Mouse (Mus musculus) adrenal gland, postnatal 25 days (tissue): Measurements from ENCODE around the gene Spo11. TPM values are rescaled to one million over a fixed set of nuclear protein-coding genes. Genes with fewer than 3 reads are reported as not detected.

Experiments used
- DNase-seq: peaks from one replicate; pipeline ENCODE4 v3.0.0; 2021; ENCODE audit warnings: mixed read lengths
- long read RNA-seq: library from polyadenylated mRNA; stranded (forward); transcript quantifications from one replicate; pipeline ENCODE4 v2.0.0, GENCODE M21; 2021
- total RNA-seq: library from RNA; stranded (reverse); gene quantifications from 2 replicates; pipeline ENCODE4 v1.2.3, GENCODE M21; 2021

Spo11 gene
- total RNA-seq, result not detected in 2 replicates
- long read RNA-seq, result 0 reads

- no peak for DNase-seq
Observed at GRCm38 (mm10) chr2:172977409-172978130, at the start of gene Spo11. Gene Spo11 (plus strand): TSS chr2:172977700.

- DNase-seq, result no peak
Observed at GRCm38 (mm10) chr2:172929905-172930436, 47.5 kb upstream of the Spo11 start.

- DNase-seq, result no peak
Observed at GRCm38 (mm10) chr2:172931137-172931898, 46.2 kb upstream of the Spo11 start.

DNA sequence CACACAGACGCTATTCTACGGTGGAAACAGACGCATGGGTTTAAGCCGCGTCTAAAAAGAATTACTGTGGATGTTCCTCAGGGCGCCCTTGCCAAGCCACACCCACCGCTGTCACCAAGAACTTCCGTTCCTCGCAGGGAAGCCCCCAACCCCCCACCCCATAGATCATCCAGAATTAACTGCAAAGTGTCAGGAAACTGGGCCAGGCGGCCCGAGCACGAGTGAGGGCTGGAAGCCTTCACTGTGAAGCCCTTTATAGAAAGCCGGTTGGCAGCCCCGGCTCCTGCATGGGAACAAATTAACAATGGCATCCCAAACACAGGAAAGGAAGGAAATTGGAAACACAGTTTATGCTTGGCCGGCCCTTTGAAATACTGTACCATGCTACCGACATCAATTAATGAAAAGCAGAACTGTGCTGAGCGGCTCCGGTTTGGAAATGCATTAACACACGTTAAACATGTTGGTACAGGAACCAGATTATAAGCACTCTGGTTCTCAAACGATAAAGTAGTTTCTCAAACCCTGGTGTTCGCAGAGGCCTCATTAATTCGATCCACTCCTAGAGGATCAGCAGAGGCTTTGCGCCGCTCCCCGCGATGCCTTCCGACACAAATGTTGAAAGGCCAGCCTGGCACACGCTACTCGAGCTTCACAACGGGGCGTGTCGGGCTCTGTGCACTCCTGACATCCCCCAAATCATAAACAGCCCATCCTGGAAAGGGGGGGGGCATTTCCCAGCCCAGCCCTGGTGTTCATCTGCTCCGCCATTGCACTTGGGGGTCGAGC is 43.7 kb upstream of the Spo11 start:
- DNase-seq, result peak; percentile 52

DNA sequence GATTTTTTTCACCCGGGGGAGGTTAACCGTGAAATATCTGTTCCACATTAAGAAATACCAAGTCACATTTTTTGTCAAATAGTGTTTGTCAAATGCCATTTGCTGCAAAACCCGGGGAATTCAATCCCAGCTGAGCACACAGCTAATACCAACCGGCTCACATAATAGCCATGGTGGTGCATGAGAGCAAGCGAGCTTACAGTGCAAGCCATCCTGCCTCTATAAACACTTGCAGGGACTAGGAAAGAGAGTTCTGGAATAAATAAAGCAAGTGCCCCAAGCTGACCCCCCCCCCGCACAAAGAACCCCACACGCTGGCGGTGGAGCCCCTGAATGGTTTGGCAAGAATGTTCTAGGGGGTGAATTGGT is 43.1 kb upstream of the Spo11 start:
- no peak for DNase-seq

DNA sequence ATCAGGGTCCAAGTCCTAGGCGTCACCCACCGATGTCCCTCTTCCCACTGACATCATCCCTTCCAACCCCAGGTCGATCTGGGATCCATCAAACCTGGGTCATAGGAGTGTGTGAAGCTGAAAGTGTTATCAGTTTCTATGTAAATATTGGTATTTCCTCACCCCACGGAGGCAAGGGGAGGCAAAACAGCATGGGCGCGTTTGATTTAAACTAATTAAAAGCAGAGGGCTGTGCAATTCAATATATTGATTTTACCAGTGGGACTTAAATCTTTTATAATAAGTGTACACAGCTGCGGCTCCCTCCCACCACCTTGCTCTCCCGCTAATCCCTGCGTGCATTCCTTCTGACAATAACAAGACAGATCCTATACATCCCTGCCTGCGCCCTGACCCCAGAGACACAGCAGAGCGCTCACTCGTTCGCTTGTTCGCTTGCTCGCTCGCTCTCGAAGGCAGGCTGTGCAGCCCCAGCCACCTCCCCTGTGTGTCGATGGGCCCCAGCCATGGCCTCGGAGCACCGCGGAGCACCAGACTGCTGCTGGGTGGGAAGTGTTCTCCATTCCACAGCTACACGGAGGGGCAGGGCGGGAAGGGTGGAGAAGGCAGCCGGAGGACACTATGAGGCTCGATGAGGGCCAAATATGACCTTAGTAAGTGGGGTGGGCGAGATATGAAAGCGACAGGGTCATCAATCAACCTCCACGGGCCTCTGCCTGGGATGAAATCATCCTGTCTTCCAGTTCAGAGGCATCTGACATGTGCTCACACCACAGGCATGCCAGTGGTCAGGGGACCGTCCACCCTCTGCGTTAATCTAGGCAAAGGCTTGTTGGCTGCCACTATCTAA is 42.4 kb upstream of the Spo11 start:
- peak; percentile 20 for DNase-seq

DNA sequence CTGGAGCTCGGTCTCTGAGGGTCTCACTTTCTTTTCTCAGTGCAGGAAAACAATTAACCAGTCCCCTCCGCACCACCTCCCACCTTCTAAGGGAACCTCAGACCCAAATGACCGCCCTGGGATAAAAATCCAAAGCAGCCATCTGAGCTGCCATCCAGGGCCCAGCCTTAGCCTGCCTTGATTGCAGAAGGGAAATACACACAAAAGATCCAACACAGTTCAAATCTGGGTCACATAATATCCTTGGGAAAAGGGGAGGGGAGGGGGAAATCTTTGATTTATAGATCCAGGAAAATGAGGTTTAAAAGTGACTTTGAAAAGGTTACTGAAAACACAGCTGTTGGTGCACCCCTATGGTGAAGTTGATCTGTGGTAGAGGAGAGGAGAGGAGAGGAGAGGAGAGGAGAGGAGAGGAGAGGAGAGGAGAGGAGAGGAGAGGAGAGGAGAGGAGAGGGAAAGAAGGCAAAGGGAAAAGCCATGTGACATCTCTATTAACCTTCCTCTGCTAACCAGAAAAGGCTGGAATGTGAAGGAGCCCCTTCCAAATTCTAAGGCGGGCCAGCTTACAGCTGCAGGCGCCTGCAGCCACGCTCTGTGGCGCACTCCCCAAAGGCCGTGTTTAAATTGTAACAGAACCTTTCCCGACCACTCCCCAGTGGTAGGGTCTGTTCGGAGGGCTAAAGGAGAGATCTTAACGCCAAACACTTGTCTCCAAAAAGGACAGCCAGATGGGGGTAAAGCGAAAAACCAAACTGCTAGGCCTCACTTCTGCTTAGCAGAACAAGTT is 41.5 kb upstream of the Spo11 start:
- DNase-seq, result no peak

GRCm38 (mm10) chr2:172936844-172937243 is 40.7 kb upstream of the Spo11 start:
- DNase-seq, result no peak

- DNase-seq, result no peak
Observed at GRCm38 (mm10) chr2:172937326-172938190, 39.9 kb upstream of the Spo11 start.

- DNase-seq, result peak; percentile 55
Observed at GRCm38 (mm10) chr2:172938761-172939638, 38.5 kb upstream of the Spo11 start.

- no peak for DNase-seq
Observed at GRCm38 (mm10) chr2:172939639-172940002, 37.9 kb upstream of the Spo11 start.

GRCm38 (mm10) chr2:172940003-172940798 is 37.3 kb upstream of the Spo11 start, which contains the start of gene Bmp7:
Gene Bmp7 (minus strand): TSS chr2:172940321.
- peak; percentile 79 for DNase-seq

DNA sequence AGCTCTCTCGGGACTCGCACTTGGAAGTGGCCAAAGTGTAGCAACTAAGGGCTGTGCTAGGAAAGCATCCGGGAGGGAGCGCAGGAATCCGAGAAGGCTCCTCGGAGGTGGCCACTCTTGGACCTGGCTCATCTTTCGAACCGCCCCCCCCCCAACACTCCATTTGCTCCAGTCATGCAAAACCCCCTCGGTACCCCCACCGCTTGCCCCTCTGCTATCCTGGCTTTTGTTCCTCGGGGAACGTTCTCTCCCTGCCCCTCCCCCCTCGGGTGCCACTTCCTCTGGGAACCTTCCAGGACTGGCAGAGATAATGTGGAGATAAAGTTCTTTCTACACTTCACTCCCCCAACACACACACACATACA is 36.7 kb upstream of the Spo11 start:
- no peak for DNase-seq

DNA sequence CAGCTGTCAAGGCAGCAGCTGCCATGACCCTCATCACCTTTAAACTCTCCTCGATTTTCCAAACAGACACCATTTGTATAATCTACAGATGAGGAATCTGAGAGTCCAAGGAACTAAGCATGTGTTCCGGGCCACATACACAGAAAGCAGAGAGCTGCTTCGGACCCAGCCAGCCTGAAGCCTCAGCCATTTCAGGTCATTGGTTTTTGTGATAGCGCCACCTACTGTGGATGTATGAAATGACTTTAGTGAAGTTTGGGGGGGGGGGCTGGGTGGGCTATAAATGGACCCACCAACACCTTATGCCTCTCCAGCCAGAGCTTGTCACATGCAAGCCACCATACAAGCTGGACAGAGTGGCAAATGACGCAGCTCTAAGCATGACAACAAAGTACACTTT is 28.4 kb upstream of the Spo11 start:
- no peak for DNase-seq

DNA sequence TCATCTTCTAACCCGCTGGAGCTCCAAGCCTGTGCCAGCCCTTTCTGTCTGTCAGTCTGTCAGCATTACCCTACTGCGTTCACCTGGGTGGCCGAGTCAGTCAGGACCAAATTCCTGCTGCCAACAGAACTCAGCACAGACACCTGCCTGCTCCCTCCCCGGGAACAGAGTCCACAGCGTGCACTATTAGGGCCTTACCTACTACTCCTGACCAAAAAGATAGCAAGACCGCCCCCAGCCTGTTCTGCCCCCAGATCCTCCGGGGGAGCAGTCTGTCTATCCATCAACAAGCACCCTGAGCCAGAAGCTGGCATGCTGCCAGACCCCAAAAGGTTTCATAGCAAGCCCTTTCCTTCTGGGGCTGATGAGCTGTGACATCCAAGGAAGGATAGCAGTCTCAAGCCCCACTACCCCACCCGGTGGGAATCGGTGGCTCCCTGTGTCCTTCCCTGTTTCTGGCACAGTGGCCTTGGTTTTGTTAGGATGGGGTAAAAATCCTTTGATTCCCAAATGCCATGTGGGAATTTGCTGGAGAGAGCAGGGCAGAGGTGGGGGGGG is 27.3 kb upstream of the Spo11 start:
- DNase-seq, result no peak

- no peak for DNase-seq
Observed at GRCm38 (mm10) chr2:172950722-172951121, 26.8 kb upstream of the Spo11 start.

DNA sequence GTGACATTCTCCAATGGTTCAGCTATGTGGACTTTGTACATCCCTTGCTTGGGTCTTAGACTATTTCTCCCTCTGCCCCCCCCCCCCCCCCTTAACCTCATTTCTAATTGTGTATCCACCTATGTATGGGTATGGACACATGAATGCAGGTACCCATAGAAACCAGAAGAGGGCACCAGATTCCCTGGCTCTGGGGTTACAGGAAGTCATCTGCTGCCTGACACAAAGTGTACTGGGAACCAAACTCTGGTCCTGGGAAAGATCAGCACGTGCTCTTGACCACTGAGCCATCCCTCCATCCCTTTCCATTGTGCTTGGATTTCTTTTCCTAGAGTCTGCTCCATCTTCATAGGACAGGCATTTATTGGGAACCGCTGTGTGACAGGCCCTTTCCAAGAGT is 25.5 kb upstream of the Spo11 start:
- DNase-seq, result no peak

DNA sequence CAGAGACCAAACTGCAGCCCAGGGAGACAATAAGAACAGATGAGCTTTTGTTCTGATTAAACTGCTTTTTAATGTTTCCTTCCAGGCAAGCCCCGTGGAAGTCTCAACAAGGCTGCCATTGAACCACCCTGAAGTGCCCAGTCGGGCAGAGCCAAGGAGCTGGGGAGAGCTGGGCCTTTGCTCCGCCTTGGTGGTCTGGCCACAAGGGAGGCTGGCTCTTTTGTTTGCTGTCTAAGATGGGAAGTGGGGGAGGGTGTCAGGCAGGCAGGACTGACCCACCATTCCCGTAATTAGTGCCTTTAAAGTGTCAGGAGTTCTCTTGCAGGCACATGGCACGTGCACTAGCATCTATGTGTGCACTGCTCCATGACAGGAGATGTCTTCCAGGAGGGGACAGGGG is 18.9 kb upstream of the Spo11 start:
- DNase-seq, result no peak
